Mouse (Mus musculus) erythroblast, embryonic 14.5 days (primary cell): ENCODE measurements around the gene Ccdc146.

Source experiments
- GATA1 ChIP-seq: IDR thresholded peaks from 2 replicates; pipeline ENCODE4 v1.6.1; 2012; ENCODE audit warnings: low read length, inconsistent platforms, mixed read lengths
- TAL1 ChIP-seq: IDR thresholded peaks from 3 replicates; pipeline ENCODE4 v1.6.1; 2012; ENCODE audit warnings: low read length, inconsistent platforms, mixed read lengths

GRCm38 (mm10) chr5:21348366-21348765 is 76.1 kb downstream of the Ccdc146 start:
- TF ChIP-seq GATA1 = no peak
- no peak for TF ChIP-seq TAL1
